Mouse (Mus musculus) v-Abl transformed pro-B cells (cell line): ENCODE data around the gene Nckap5.

Source experiments
- in situ Hi-C, 2 experiments: fragments of 400-800 bp; cut with MboI; formaldehyde crosslinking; loops; one replicate each; pipeline ENCODE4 v1.15.1; 2025; ENCODE audit not compliant: unreplicated experiment in 2 of 2

Gene Nckap5

GRCm38 (mm10) chr1:125945136-125945535 lies 885.5 kb downstream of the Nckap5 start:
- in situ Hi-C loops: no loop called here

DNA sequence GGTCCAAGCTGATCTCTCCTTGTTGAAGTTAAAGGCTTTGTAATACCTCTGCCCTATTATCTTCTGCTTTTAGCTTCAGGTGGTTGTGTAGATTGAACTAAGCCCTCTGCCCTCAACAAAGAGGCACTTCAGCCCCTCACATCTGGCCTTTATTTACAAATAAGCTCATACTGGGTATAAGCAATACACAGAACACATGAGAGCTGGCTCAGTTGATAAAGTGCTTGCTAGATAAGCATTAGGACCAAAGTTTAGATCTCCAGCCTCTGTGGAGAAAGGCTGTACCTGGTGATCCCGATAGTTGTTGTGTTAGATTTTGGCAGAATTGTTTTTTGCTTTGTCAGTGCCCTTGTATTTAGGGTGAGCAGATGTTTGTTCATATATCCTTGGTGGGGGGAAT lies 887.3 kb downstream of the Nckap5 start:
- in situ Hi-C loops: no loop called here

DNA sequence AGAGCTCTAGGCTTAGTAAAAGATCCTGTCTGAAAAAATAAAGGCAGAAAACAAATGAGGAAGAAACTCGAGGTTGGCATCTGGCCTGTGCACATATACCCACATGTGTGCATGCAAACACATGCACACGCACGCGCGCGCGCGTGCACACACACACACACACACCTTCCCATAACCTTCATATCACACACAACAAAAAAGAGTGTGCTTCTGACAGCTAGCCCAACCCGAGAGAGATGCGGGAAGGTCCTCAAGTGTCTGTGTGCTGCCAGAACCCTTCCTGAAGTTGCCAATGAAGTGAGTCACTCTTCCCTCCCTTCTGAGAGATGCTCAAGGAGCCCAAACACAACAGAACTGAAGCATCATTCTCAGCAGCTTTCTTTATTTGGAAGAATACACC lies 905.1 kb downstream of the Nckap5 start:
- in situ Hi-C loops: no loop called here

DNA sequence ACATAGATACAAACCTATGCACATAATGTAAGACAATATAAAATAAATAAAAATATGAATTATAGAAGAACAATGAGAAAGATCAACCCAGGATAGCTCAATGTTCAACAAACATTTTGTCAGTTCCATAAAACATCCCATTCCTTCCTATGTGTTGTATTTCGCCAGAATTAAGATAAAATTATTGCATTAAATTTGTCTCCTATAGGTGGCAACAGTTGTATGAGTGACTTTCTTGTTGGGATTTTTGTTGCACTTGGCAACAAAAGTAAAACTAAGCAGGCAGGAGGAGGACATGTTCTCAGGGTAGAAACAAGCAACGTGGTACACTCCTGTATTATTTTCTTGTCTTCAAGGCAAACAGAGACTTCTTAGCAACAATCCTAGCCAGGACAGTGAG lies 907.5 kb downstream of the Nckap5 start:
- in situ Hi-C loops: no loop called here

- in situ Hi-C loops: no loop called here
Measured at GRCm38 (mm10) chr1:125920696-125921095, 909.9 kb downstream of the Nckap5 start.

GRCm38 (mm10) chr1:125912601-125913600 lies 917.7 kb downstream of the Nckap5 start, which contains the start of gene Lypd1:
TSS of gene Lypd1 (minus strand) at chr1:125913101.
- in situ Hi-C loops: no loop called here

DNA sequence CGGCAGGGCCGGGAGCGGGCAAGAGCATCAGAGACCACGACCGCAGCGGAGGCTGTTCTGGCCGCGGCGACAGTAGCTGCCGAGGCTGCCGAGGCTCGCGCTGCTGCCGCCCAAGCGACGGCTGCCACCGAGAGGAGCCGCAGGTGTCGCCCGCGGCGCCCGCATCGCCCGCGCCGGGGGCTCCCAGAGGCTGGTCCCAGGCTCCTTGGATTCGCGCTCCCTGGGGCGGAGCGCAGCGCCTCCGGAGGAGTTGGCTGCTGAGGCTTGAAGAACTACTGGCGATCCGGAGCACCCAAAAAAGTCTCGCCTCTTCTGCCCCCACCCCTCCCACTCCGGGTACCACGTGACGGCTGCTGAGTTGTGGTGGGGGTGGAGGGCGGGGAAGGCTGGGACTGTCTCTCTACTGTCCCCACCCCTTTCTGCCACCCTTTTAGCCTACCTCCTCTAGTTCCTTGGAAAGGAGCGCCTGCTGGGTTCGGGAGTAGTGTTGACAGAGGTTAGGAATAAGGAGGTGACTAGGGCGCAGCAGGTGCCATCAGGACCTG lies 918.6 kb downstream of the Nckap5 start:
- in situ Hi-C loops: no loop called here

DNA sequence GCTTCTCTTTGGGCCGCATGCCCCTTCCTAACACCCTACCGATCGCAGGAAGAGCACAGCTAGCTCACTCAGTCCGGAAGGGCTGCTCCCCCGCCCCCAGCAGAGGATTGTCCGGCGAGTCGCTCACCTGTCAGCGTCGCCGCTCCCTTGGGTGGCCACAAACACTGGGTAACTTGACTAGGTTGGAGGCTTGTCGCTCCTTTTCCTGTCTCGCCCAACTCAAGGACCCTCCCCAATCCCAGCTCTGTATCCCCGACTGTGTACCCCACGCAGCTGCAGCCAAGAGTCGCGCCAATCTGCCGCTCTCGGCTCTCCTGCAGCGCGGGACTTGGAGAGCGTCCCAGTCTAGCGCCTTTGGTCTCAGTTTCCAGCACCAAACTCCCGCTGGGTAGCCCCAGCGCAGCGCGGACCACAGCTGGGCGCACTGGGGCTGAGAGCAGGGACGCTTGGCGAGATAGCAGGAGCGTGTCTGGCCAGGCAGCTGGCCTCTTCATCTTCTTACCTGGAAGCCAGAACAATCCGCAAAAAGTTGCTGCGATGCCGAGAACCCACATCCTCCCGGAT lies 919.2 kb downstream of the Nckap5 start:
- in situ Hi-C loops: no loop called here

- in situ Hi-C loops: no loop called here
Measured at GRCm38 (mm10) chr1:125910871-125911265, 919.7 kb downstream of the Nckap5 start.

- in situ Hi-C loops: no loop called here
Measured at GRCm38 (mm10) chr1:125910211-125910870, 920.3 kb downstream of the Nckap5 start.

GRCm38 (mm10) chr1:125893158-125893557 lies 937.4 kb downstream of the Nckap5 start:
- in situ Hi-C loops: no loop called here

- in situ Hi-C loops: no loop called here
Measured at GRCm38 (mm10) chr1:125870056-125870455, 960.5 kb downstream of the Nckap5 start.
